Mouse (Mus musculus) embryonic facial prominence, embryonic 10.5 days (tissue): ENCODE measurements around the gene Utrn. TPM values are rescaled to one million over a fixed set of nuclear protein-coding genes. Genes with fewer than 3 reads are reported as not detected.

ENCODE experiments used
- DNase-seq: peaks from one replicate; pipeline ENCODE4 v3.0.0-alpha.2; 2017; ENCODE audit warnings: low spot score
- H3K27ac ChIP-seq: fragments of 300-500 bp; sonication (generic); replicated peaks from 2 replicates; pipeline ENCODE4 v1.5.1; 2016; ENCODE audit warnings: mild to moderate bottlenecking
- H3K27me3 ChIP-seq: fragments of 300-500 bp; sonication (generic); replicated peaks from 2 replicates; pipeline ENCODE4 v1.6.1; 2016; ENCODE audit warnings: low read depth, mild to moderate bottlenecking; ENCODE audit not compliant: poor library complexity, severe bottlenecking
- H3K36me3 ChIP-seq: fragments of 300-500 bp; sonication (generic); replicated peaks from 2 replicates; pipeline ENCODE4 v1.6.1; 2016; ENCODE audit warnings: mild to moderate bottlenecking, moderate library complexity
- H3K4me1 ChIP-seq: fragments of 300-500 bp; sonication (generic); 2 replicates; pipeline ENCODE4 v1.6.1; 2016
- H3K4me3 ChIP-seq: fragments of 300-500 bp; sonication (generic); 2 replicates; pipeline ENCODE4 v1.5.1; 2016; ENCODE audit warnings: mild to moderate bottlenecking, moderate library complexity
- H3K9me3 ChIP-seq: fragments of 300-500 bp; sonication (generic); 2 replicates; pipeline ENCODE4 v1.6.1; 2016; ENCODE audit warnings: mild to moderate bottlenecking
- WGBS: fragments of 180-500 bp; shearing (Covaris S2); methylation state at CpG from one replicate; pipeline ENCODE4 v1.1.7; 2016; 5-methylcytosine and 5-hydroxymethylcytosine counted together
- polyA plus RNA-seq: library from polyadenylated mRNA; unstranded; fragments of >200 nt; fragmentation: Nextera tagmentation; extraction: Ambion mirVana; gene quantifications from 2 replicates; pipeline ENCODE4 v1.2.1, GENCODE M21; 2016

Utrn gene
- polyA plus RNA-seq, 1 experiment from 2014 or later: 63.8 TPM

DNA sequence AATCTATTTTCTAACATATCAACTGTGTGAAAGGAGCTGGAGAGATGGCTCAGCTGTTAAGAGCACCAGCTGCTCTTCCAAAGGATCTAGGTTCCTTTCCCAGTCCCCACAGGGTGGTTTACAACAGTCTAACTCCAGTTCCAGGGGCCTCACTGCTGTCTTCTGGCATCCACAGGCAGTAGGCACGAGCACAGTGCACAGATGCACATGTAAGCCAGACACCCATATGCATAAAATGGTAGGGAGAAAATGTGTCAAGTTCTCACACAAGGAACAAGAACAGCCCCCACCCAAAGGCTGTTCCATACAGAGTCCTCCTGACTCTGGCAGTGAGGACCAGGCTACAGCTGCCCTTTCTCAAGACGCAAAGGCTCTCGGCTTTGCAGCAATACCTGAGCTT is 185.1 kb downstream of the Utrn start:
- Histone ChIP-seq H3K4me1 (no peaks in the 10 kb centered on the region), H3K4me3 (no peak overlapping the region), H3K27ac (no peak overlapping the region), H3K9me3 (no peaks in the 10 kb centered on the region), H3K36me3 (peaks cover 72% of the 10 kb centered on the region), H3K27me3 (no peaks in the 10 kb centered on the region)
- WGBS: 86% methylated on average over 3 of the region's 3 CpGs
- no peak for DNase-seq

DNA sequence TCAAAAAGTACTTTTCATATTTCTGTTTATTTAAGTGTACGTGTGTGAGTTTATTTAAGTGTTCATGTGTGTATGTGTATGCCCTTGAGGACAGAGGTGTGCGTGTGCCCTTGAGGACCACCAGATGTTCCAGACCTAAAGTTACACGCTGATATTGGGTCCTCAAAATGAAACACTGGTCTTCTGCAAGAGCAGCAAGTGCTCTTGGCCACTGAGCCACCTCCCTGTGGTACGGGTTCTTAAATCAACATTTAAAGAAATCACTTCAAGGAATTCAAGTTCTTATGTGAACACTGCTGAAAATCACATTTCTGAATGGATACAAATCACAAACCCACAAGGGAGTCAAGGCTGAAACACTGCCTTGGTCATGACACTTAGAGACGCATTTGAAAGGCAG is 195.9 kb downstream of the Utrn start:
- Histone ChIP-seq H3K9me3 (no peaks in the 10 kb centered on the region), H3K27ac (no peak overlapping the region)
- 91% methylated on average over 5 of the region's 5 CpGs for WGBS

DNA sequence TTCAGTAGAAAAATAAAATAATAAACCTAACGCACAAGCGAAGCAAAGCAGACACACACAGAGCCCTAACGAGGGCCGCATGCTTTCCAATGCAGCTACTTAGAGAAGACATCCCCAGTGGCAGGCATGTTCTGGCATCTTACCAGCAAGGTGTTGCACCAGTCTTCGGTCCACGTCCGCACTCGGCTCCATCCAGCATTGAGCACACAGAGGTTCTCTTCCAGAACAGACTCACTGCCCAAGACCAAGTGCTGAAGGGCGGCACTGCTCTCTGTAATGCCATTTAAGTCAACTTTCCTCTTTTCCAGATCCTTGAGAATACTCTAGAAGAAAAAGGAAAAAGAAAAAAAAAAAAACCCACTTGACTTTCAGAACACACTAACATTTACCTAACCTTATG is 197.6 kb downstream of the Utrn start:
- Histone ChIP-seq H3K36me3 (peaks cover 32% of the 10 kb centered on the region), H3K27ac (no peak overlapping the region), H3K9me3 (no peaks in the 10 kb centered on the region), H3K4me1 (no peaks in the 10 kb centered on the region), H3K27me3 (no peaks in the 10 kb centered on the region), H3K4me3 (no peak overlapping the region)
- WGBS: 94% methylated on average over 9 of the region's 9 CpGs
- DNase-seq: no peak

More for the DNA sequence above, 195.9 kb downstream of the Utrn start:
- Histone ChIP-seq H3K36me3 (peaks cover 33% of the 10 kb centered on the region), H3K4me1 (no peaks in the 10 kb centered on the region), H3K4me3 (no peak overlapping the region), H3K27me3 (no peaks in the 10 kb centered on the region)
- no peak for DNase-seq

DNA sequence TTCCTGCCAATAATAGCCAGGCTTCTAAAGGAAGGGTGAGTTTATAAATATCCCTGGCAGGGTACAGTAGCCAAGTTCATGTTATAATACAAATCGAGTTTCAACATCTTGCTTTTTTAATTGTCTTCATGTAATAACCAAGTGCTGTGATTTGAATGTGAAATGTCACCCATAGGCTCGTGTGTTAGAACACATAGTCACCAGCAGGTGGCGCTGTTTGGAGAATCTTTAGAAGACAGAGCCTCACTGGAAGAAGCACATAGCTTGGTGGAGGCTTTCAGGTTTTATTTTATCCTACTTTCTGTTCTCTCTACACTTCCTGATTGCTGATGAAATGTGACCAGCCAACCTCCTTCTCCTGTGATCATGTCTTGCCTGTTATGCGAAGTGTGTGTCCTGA is 207.1 kb downstream of the Utrn start:
- Histone ChIP-seq H3K9me3 (peaks cover 6% of the 10 kb centered on the region; the same call in 1 of the 2 replicates), H3K27ac (no peak overlapping the region), H3K36me3 (peaks cover 53% of the 10 kb centered on the region), H3K4me1 (no peaks in the 10 kb centered on the region), H3K27me3 (no peaks in the 10 kb centered on the region), H3K4me3 (no peak overlapping the region)
- 89% methylated on average over 4 of the region's 4 CpGs for WGBS
- DNase-seq: no peak

DNA sequence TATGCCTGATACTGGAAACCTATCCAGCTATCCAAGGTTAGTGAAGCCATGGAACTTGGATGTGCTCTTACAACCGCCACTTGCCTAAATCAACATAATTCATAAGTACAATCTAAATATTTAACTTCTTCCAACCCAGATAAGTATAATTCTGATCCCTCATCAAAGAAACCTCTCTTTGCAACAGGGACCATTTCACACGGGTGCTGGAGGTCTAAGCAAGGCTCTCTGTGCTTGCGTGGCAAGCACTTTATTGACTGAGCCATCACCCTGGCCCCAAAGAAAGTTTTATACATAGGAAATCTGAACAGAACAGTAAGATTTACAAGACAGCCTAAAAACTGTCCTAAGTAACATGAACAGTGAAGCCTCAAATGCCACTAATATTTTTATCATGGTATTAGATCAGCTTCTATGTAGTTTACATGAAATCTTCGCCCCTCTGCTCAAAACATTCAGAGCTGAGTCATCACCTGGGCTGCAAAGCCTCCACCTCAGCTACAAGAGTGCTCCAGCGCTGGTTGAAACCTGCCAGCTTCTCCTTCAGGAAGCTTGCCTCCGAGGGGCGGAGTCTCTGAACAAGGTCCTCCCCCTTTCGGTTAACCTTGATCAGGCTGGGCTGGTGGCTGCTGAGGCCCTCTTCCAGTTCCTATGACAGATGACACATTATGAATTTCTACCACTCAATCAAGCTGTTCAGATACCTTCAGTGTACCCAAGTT is 211.0 kb downstream of the Utrn start:
- Histone ChIP-seq H3K4me1 (no peaks in the 10 kb centered on the region), H3K4me3 (no peak overlapping the region), H3K27ac (no peak overlapping the region), H3K36me3 (peaks cover 35% of the 10 kb centered on the region), H3K27me3 (no peaks in the 10 kb centered on the region), H3K9me3 (peaks cover 6% of the 10 kb centered on the region; the same call in 1 of the 2 replicates)
- no peak for DNase-seq
- WGBS: 81% methylated on average over 8 of the region's 8 CpGs

DNA sequence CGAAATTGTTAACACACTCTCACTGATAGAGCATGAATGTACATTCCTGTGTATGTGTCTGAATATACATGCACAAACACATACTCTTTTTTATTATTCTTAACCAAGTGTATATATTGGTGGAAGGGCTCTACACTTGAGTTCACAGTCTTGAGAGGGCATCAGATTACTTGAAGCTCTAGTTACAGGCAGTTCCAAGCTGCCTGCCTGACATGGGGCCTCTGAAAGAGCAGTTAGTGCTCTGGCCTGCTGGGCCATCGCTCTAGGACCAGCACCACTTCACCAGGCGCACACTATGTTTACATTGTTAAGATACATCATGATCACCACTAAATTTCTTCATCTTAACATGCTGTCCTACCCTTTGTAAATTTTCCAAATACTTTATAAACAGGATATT is 216.2 kb downstream of the Utrn start:
- WGBS: 74% methylated on average over 3 of the region's 3 CpGs
- Histone ChIP-seq H3K27ac (no peak overlapping the region), H3K9me3 (no peaks in the 10 kb centered on the region), H3K4me3 (no peak overlapping the region), H3K27me3 (no peaks in the 10 kb centered on the region), H3K36me3 (peaks cover 16% of the 10 kb centered on the region; the same call in 1 of the 2 replicates), H3K4me1 (no peaks in the 10 kb centered on the region)
- no peak for DNase-seq

DNA sequence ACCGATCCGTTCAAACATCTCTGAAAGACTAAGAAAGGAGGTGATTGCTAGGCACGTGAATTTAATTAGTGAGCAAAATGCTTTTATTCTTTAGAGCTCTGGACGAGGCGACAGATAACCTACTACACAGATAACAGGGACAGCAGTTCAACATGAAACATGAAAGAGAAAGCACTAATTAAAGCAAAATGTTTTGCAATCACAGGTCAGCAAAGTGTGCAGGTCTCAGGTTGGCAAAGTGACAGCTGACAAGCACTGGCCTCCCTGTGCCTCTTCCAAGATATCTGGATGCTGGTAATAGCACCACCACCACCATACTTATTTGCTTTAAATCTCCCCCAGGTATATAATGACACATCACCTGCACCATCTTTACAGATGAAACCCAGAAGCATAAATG is 223.0 kb downstream of the Utrn start:
- no peaks in the 10 kb centered on the region for H3K4me1 ChIP-seq
- H3K36me3 ChIP-seq: peaks cover 20% of the 10 kb centered on the region
- 71% methylated on average over 5 of the region's 5 CpGs for WGBS
- no peak overlapping the region for H3K4me3 ChIP-seq
- no peaks in the 10 kb centered on the region for H3K27me3 ChIP-seq
- H3K27ac ChIP-seq: no peak overlapping the region
- no peaks in the 10 kb centered on the region for H3K9me3 ChIP-seq
- DNase-seq: no peak

DNA sequence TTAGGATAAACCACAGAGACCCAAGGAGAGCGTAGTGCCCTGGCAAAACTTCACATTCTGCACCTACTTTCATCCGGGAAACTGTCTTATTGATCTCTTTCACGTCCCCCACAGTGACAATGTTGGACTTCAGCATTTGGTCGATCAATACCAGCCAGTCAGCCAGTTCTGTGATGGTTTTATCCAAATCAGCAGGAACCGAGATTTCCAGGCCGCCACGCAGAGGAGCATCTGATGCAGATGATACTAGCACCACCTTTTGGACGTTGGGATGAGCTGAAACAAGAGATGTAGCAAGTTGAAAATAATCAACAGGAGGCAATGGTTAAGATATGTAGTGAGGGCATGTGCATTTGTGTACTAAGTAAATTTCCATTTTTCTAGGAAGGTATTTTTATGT is 225.8 kb downstream of the Utrn start:
- H3K36me3 ChIP-seq: peaks cover 16% of the 10 kb centered on the region
- H3K4me3 ChIP-seq: no peak overlapping the region
- no peak for DNase-seq
- H3K9me3 ChIP-seq: no peaks in the 10 kb centered on the region
- H3K27me3 ChIP-seq: no peaks in the 10 kb centered on the region
- no peaks in the 10 kb centered on the region; the same call in 1 of the 2 replicates for H3K4me1 ChIP-seq
- 76% methylated on average over 8 of the region's 8 CpGs for WGBS
- no peak overlapping the region for H3K27ac ChIP-seq

DNA sequence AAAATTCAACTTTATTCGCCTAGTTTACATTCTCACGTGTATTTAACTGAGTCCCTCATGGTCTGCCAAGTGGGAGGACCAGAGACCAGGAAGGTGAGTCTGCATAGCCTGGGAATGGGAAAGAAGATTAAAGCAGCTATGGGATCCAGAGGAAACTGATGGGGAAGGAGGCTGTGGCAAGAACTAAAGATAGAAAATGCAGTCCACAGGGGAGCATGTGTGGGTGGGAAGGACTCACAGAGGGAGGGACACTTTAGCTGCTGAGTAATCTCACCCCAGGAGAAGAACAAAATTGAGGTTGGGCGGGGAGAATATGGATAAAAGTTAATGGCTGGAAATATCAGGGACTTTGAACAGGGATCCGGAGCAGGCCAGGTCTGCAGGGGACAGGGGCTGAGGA is 229.5 kb downstream of the Utrn start:
- peaks cover 27% of the 10 kb centered on the region for H3K36me3 ChIP-seq
- no peak overlapping the region for H3K4me3 ChIP-seq
- H3K27me3 ChIP-seq: no peaks in the 10 kb centered on the region
- no peaks in the 10 kb centered on the region for H3K9me3 ChIP-seq
- 72% methylated on average over 4 of the region's 4 CpGs for WGBS
- no peaks in the 10 kb centered on the region; the same call in 1 of the 2 replicates for H3K4me1 ChIP-seq
- no peak for DNase-seq
- no peak overlapping the region for H3K27ac ChIP-seq

DNA sequence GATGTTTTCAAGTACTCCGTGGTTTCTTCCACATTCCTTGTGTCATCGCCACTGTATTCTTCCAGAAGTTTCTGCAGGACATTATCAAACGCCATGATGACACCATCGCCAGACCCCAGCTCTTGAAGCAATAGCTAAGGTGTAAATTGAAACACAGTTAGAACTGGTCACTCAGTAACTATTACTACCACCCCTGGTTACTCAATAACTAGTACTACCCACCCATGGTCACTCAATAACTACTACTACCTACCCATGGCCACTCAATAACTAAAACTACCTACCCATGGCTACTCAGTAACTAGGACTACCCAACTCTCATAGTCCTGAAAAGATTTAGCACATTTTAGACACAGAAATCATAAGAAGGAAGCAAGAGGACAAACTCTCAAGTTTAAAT is 235.2 kb downstream of the Utrn start:
- Histone ChIP-seq H3K27me3 (no peaks in the 10 kb centered on the region), H3K4me3 (no peak overlapping the region), H3K4me1 (no peaks in the 10 kb centered on the region), H3K9me3 (no peaks in the 10 kb centered on the region), H3K36me3 (peaks cover 11% of the 10 kb centered on the region), H3K27ac (no peak overlapping the region)
- whole genome bisulfite sequencing: 92% methylated on average over 4 of the region's 4 CpGs
- no peak for DNase-seq

DNA sequence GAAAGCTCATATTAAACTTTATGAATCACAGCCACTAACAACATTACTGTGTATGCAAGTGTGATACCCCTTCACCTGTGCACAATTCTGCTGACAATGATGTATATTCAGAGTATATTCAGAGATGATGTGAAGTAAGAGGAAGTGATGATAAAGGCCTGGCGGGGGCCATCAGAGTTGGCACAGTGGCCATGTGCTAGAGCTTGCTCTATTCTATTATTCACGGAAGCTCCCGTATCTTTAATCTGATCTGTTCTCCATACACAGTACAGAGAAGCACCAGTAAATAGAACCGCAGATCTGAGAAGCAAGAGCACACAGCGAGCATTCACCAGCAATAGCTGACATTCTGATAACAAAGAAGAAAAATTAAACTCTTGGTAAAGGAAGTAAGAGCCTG is 238.2 kb downstream of the Utrn start:
- WGBS: 95% methylated on average over 5 of the region's 5 CpGs
- no peaks in the 10 kb centered on the region for H3K27me3 ChIP-seq
- H3K9me3 ChIP-seq: no peaks in the 10 kb centered on the region
- H3K36me3 ChIP-seq: peaks cover 5% of the 10 kb centered on the region
- H3K4me3 ChIP-seq: no peak overlapping the region
- no peaks in the 10 kb centered on the region for H3K4me1 ChIP-seq
- no peak for DNase-seq
- no peak overlapping the region for H3K27ac ChIP-seq

DNA sequence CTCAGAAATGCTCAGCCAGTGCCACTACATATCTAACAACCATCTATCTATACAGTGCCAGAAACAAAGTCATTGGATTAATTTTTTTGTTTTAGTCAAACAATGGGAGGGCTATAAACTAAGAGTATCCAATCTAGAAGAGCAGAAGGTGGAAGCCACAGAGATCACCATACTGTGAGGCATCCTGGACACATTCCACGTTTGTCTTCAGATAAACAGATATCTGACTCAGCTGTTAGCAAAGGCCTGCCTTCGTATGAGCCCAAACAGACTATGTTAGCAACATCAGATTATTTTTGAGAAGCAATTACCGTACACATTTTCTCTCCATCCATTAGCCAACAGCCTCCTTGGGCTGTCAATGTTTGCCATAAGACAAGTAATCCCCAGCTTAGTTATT is 250.8 kb downstream of the Utrn start:
- H3K4me1 ChIP-seq: peaks cover 19% of the 10 kb centered on the region
- no peaks in the 10 kb centered on the region for H3K27me3 ChIP-seq
- H3K9me3 ChIP-seq: no peaks in the 10 kb centered on the region
- no peaks in the 10 kb centered on the region; the same call in 1 of the 2 replicates for H3K36me3 ChIP-seq
- 85% methylated on average over 3 of the region's 3 CpGs for WGBS
- DNase-seq: no peak
- H3K27ac ChIP-seq: no peak overlapping the region
- no peak overlapping the region for H3K4me3 ChIP-seq

DNA sequence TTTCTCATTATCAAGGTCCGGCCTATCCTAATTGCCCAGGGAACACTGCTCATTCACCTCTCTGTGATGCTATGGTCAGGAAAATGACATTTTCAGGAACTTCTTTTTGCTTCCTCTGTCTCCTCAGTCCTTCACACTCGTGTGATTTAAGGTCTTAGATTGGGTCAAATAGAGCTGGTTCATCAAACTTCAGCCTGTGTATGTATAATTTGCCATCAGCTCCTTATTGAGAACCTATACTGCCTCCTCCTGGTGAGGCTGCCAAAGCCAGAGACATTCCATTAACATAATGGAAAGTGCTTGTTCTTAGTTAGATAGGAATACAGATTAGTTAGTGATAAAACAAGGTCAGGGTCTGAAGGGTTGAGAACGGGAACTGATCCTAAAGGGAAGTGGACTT is 253.4 kb downstream of the Utrn start:
- Histone ChIP-seq H3K27ac (no peak overlapping the region), H3K4me3 (no peak overlapping the region), H3K4me1 (peaks cover 19% of the 10 kb centered on the region), H3K9me3 (no peaks in the 10 kb centered on the region), H3K36me3 (no peaks in the 10 kb centered on the region), H3K27me3 (no peaks in the 10 kb centered on the region)
- peak; percentile 29 for DNase-seq
- WGBS: 31% methylated on average over 3 of the region's 3 CpGs
